Mouse (Mus musculus) heart, embryonic 12.5 days (tissue): ENCODE data around the gene Glb1l2. TPM values are rescaled to one million over a fixed set of nuclear protein-coding genes. Genes with fewer than 3 reads are reported as not detected.
A peak's percentile ranks its signal among the peaks of the same experiment; 100 is the strongest.

ENCODE experiments used
- ATAC-seq: fragments of 200-750 bp; cut with Nextera tagmentation; 2 replicates; pipeline ENCODE4 v1.8.0; 2017; ENCODE audit warnings: moderate TSS enrichment, moderate library complexity; ENCODE audit not compliant: insufficient number of reproducible peaks, low FRiP score
- H3K27ac ChIP-seq: fragments of 300-500 bp; sonication (generic); 2 replicates; pipeline ENCODE4 v1.5.1; 2016; ENCODE audit warnings: mild to moderate bottlenecking, moderate library complexity; ENCODE audit not compliant: poor library complexity, severe bottlenecking
- H3K27me3 ChIP-seq: fragments of 300-500 bp; sonication (generic); replicated peaks from 2 replicates; pipeline ENCODE4 v1.6.1; 2016; ENCODE audit warnings: mild to moderate bottlenecking, moderate library complexity
- H3K36me3 ChIP-seq: fragments of 300-500 bp; sonication (generic); 2 replicates; pipeline ENCODE4 v1.6.1; 2016; ENCODE audit warnings: mild to moderate bottlenecking, moderate library complexity
- H3K4me1 ChIP-seq: fragments of 300-500 bp; sonication (generic); replicated peaks from 2 replicates; pipeline ENCODE4 v1.6.1; 2016; ENCODE audit warnings: mild to moderate bottlenecking
- H3K4me2 ChIP-seq: fragments of 300-500 bp; sonication (generic); 2 replicates; pipeline ENCODE4 v1.6.1; 2016; ENCODE audit warnings: mild to moderate bottlenecking, moderate library complexity
- H3K4me3 ChIP-seq: fragments of 300-500 bp; sonication (generic); 2 replicates; pipeline ENCODE4 v1.5.1; 2016; ENCODE audit warnings: mild to moderate bottlenecking
- H3K9ac ChIP-seq: fragments of 300-500 bp; sonication (generic); 2 replicates; pipeline ENCODE4 v1.6.1; 2016; ENCODE audit warnings: mild to moderate bottlenecking, moderate library complexity
- H3K9me3 ChIP-seq: fragments of 300-500 bp; sonication (generic); replicated peaks from 2 replicates; pipeline ENCODE4 v1.6.1; 2016; ENCODE audit warnings: mild to moderate bottlenecking, moderate library complexity
- WGBS: fragments of 180-500 bp; shearing (Covaris S2); methylation state at CpG from one replicate; pipeline ENCODE4 v1.1.7; 2016; 5-methylcytosine and 5-hydroxymethylcytosine counted together
- polyA plus RNA-seq: library from polyadenylated mRNA; unstranded; fragments of >200 nt; fragmentation: Nextera tagmentation; extraction: Ambion mirVana; gene quantifications from 2 replicates; pipeline ENCODE4 v1.2.1, GENCODE M21; 2016

The Glb1l2 gene
- 1.0 and 1.2 TPM in 2 replicates for polyA plus RNA-seq

GRCm38 (mm10) chr9:26805935-26806666 is at the start of gene Glb1l2:
Gene Glb1l2, minus strand, starts transcription at chr9:26806468.
- peak within 1 kb of the TSS; percentile 53 for H3K4me3 ChIP-seq
- H3K27me3 ChIP-seq: no peaks in the 10 kb centered on the region
- peak within 1 kb of the TSS; percentile 45; the same call in 1 of the 2 replicates for H3K27ac ChIP-seq
- peak within 1 kb of the TSS; percentile 66 for H3K9ac ChIP-seq
- H3K4me1 ChIP-seq: peaks cover 9% of the 10 kb centered on the region; the same call in 1 of the 2 replicates
- ATAC-seq: peak; percentile 100
- WGBS: under 1% methylated on average over 33 of the region's 33 CpGs
- H3K9me3 ChIP-seq: no peaks in the 10 kb centered on the region
- H3K36me3 ChIP-seq: no peaks in the 10 kb centered on the region
- peak within 1 kb of the TSS; percentile 85 for H3K4me2 ChIP-seq

GRCm38 (mm10) chr9:26831089-26831488 is 24.8 kb upstream of the Glb1l2 start:
- H3K4me2 ChIP-seq: no peak overlapping the region
- no peak for ATAC-seq
- H3K36me3 ChIP-seq: no peaks in the 10 kb centered on the region
- no peak overlapping the region for H3K4me3 ChIP-seq
- whole genome bisulfite sequencing: 77% methylated on average over 3 of the region's 3 CpGs
- no peak overlapping the region for H3K9ac ChIP-seq
- no peak overlapping the region for H3K27ac ChIP-seq
- H3K9me3 ChIP-seq: no peaks in the 10 kb centered on the region
- H3K27me3 ChIP-seq: no peaks in the 10 kb centered on the region
- no peaks in the 10 kb centered on the region for H3K4me1 ChIP-seq

GRCm38 (mm10) chr9:26819942-26820341 is 13.7 kb upstream of the Glb1l2 start:
- H3K27ac ChIP-seq: no peak overlapping the region
- H3K36me3 ChIP-seq: no peaks in the 10 kb centered on the region
- no peak overlapping the region for H3K9ac ChIP-seq
- H3K4me3 ChIP-seq: no peak overlapping the region
- no peak for ATAC-seq
- 58% methylated on average over 1 of the region's 1 CpGs for WGBS
- no peaks in the 10 kb centered on the region for H3K27me3 ChIP-seq
- no peak overlapping the region for H3K4me2 ChIP-seq
- no peaks in the 10 kb centered on the region for H3K4me1 ChIP-seq
- no peaks in the 10 kb centered on the region for H3K9me3 ChIP-seq

DNA sequence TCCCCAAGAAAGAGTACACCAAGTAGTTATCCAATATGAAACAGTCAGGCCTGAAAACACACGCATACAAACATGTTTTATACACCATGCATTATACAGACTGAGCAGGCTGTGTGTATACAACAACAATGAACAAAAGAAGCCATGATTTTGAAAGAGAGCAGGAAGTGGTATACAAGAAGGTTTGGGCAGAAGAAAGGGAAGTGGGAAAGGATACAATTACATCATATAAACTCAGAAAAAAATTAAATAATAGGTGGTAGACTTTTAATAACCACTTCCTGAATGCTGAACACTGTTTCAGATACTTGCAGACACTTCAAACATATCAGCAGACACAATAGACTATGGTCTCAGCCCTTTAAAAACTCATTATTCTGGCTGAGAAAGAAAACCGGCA is 2.5 kb upstream of the Glb1l2 start:
- no peak overlapping the region for H3K9ac ChIP-seq
- no peaks in the 10 kb centered on the region for H3K36me3 ChIP-seq
- H3K4me1 ChIP-seq: peaks cover 9% of the 10 kb centered on the region; the same call in 1 of the 2 replicates
- ATAC-seq: no peak
- no peak overlapping the region for H3K4me2 ChIP-seq
- 74% methylated on average over 2 of the region's 2 CpGs for WGBS
- no peaks in the 10 kb centered on the region for H3K27me3 ChIP-seq
- no peaks in the 10 kb centered on the region for H3K9me3 ChIP-seq
- no peak overlapping the region for H3K27ac ChIP-seq
- no peak overlapping the region for H3K4me3 ChIP-seq

DNA sequence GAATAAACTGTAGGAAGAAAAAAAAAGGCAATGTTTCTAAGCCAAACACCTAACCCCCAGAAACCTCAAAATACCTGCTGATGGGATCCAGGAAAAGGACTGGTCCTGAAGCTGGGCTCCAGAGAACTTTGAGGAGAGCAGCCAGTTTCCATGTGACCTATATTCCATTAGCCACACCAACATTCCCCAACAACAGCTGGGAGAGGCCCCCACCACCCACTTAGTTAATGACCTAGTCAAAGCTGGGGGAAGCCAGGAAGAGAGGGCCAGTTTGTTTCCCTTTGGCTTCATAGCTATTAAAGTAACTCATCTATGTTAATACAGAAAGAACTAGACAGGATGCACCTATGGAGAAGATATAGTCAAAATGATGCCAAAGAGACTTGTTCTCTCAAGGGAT is 1.9 kb downstream of the Glb1l2 start:
- no peak for ATAC-seq
- no peak overlapping the region for H3K9ac ChIP-seq
- H3K36me3 ChIP-seq: no peaks in the 10 kb centered on the region
- H3K4me1 ChIP-seq: peaks cover 9% of the 10 kb centered on the region; the same call in 1 of the 2 replicates
- no peak overlapping the region for H3K4me3 ChIP-seq
- H3K9me3 ChIP-seq: no peaks in the 10 kb centered on the region
- H3K27me3 ChIP-seq: no peaks in the 10 kb centered on the region
- no peak overlapping the region for H3K4me2 ChIP-seq
- H3K27ac ChIP-seq: no peak overlapping the region

GRCm38 (mm10) chr9:26800357-26800756 is 5.9 kb downstream of the Glb1l2 start:
- WGBS: 77% methylated on average over 2 of the region's 2 CpGs

GRCm38 (mm10) chr9:26798731-26799130 is 7.5 kb downstream of the Glb1l2 start:
- no peak overlapping the region for H3K9ac ChIP-seq
- no peak for ATAC-seq
- 72% methylated on average over 1 of the region's 1 CpGs for WGBS
- H3K4me3 ChIP-seq: no peak overlapping the region
- no peak overlapping the region for H3K27ac ChIP-seq
- H3K27me3 ChIP-seq: no peaks in the 10 kb centered on the region
- H3K9me3 ChIP-seq: no peaks in the 10 kb centered on the region
- no peaks in the 10 kb centered on the region for H3K4me1 ChIP-seq
- no peak overlapping the region for H3K4me2 ChIP-seq
- no peaks in the 10 kb centered on the region for H3K36me3 ChIP-seq

More at GRCm38 (mm10) chr9:26800357-26800756, 5.9 kb downstream of the Glb1l2 start:
- no peaks in the 10 kb centered on the region for H3K9me3 ChIP-seq
- H3K4me3 ChIP-seq: no peak overlapping the region
- no peak overlapping the region for H3K9ac ChIP-seq
- no peak overlapping the region for H3K4me2 ChIP-seq
- H3K4me1 ChIP-seq: 0 out of 2 replicates have a peak, but pooled peaks cover 3% of the 10 kb centered on the region
- no peaks in the 10 kb centered on the region for H3K36me3 ChIP-seq
- ATAC-seq: no peak
- H3K27me3 ChIP-seq: no peaks in the 10 kb centered on the region
- H3K27ac ChIP-seq: no peak overlapping the region

DNA sequence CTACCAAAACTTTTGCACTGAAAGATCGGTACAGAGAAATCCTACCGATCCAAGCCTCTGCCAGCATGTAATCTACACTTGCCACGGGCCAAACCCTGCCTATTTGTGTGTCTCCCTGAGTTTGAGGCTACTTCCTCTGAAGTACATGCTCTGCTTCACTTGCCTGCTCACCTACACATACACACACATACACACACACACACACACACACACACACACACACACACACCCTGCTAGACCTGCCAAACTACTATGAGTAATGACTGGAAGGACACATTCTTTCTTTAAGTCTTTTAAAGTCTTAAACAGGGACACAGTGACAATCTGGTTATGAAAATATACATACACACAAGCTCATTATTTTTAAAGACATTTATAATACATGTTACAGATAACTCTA is 8.1 kb downstream of the Glb1l2 start:
- no peaks in the 10 kb centered on the region for H3K4me1 ChIP-seq
- H3K4me2 ChIP-seq: no peak overlapping the region
- no peaks in the 10 kb centered on the region for H3K27me3 ChIP-seq
- no peak for ATAC-seq
- no peaks in the 10 kb centered on the region for H3K36me3 ChIP-seq
- H3K4me3 ChIP-seq: no peak overlapping the region
- WGBS: 81% methylated on average over 3 of the region's 3 CpGs
- H3K27ac ChIP-seq: no peak overlapping the region
- no peaks in the 10 kb centered on the region for H3K9me3 ChIP-seq
- H3K9ac ChIP-seq: no peak overlapping the region

DNA sequence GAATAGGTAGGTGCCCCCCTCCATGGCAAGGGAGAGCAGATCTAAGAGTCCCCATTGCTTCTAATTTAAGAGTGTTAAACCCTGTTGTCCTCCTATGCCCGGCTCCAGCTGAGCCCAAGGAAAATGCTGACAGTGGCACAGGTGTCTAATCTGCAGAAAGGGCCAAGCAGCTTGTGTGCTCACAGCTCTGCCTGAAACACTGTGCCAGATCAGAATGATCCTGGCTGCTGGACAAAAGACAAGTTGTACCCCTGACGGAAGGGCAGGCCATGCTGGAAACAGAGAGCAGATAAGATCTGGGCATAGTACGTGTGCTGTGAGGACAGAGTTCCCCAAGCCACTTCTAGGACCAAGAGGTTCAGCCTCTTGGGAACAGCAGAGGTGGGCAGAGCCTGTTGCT is 13.4 kb downstream of the Glb1l2 start:
- Histone ChIP-seq H3K36me3 (no peaks in the 10 kb centered on the region), H3K9me3 (no peaks in the 10 kb centered on the region), H3K9ac (no peak overlapping the region), H3K27ac (no peak overlapping the region), H3K27me3 (no peaks in the 10 kb centered on the region), H3K4me3 (no peak overlapping the region), H3K4me1 (no peaks in the 10 kb centered on the region), H3K4me2 (no peak overlapping the region)
- no peak for ATAC-seq
- WGBS: 42% methylated on average over 3 of the region's 3 CpGs

GRCm38 (mm10) chr9:26783414-26783975 is 22.8 kb downstream of the Glb1l2 start:
- H3K27me3 ChIP-seq: no peaks in the 10 kb centered on the region
- ATAC-seq: no peak
- peak overlapping the region; percentile 53 for H3K4me2 ChIP-seq
- H3K4me1 ChIP-seq: peaks cover 5% of the 10 kb centered on the region
- no peak overlapping the region for H3K9ac ChIP-seq
- no peaks in the 10 kb centered on the region for H3K9me3 ChIP-seq
- no peaks in the 10 kb centered on the region for H3K36me3 ChIP-seq
- 28% methylated on average over 7 of the region's 7 CpGs for WGBS
- no peak overlapping the region for H3K27ac ChIP-seq
- H3K4me3 ChIP-seq: peak overlapping the region; percentile 30

- no peak for ATAC-seq
- H3K4me2 ChIP-seq: no peak overlapping the region
- 79% methylated on average over 7 of the region's 7 CpGs for WGBS
- H3K9me3 ChIP-seq: no peaks in the 10 kb centered on the region
- H3K36me3 ChIP-seq: no peaks in the 10 kb centered on the region
- no peak overlapping the region for H3K4me3 ChIP-seq
- H3K27me3 ChIP-seq: no peaks in the 10 kb centered on the region
- H3K27ac ChIP-seq: no peak overlapping the region
- no peak overlapping the region for H3K9ac ChIP-seq
- H3K4me1 ChIP-seq: peaks cover 1% of the 10 kb centered on the region; the same call in 1 of the 2 replicates
Measured at GRCm38 (mm10) chr9:26778421-26778820, 27.8 kb downstream of the Glb1l2 start.
